Mouse (Mus musculus) megakaryocyte, embryonic 14.5 days (primary cell): ENCODE measurements at regions not wholly inside any gene's neighbourhood (a gene's known extent, or its start where the extent isn't known, plus 50 kb on each side); places are given as distances from the start of the nearest gene placed in this dataset.

ENCODE experiments used
- FLI1 ChIP-seq: IDR thresholded peaks from 2 replicates; pipeline ENCODE4 v1.6.1; 2012; ENCODE audit warnings: low read length, inconsistent platforms, mixed read lengths
- GATA1 ChIP-seq: IDR thresholded peaks from 3 replicates; pipeline ENCODE4 v1.6.1; 2012; ENCODE audit warnings: mixed read lengths, low read length, inconsistent platforms, borderline replicate concordance

GRCm38 (mm10) chr12:70586181-70586580, 133.3 kb downstream of the Tmx1 start:
- TF ChIP-seq GATA1 (no peak), FLI1 (no peak)
